Mouse (Mus musculus) gastrocnemius, postnatal 25 days (tissue): Measurements from ENCODE around the gene Tmem127. TPM values are rescaled to one million over a fixed set of nuclear protein-coding genes. Genes with fewer than 3 reads are reported as not detected.
"Not testable (repeated sequence)": the region's sequence is repeated elsewhere in the genome, so short reads cannot be mapped to it uniquely, and the experiment has no call there.

Source experiments
- DNase-seq: peaks from one replicate; pipeline ENCODE4 v3.0.0; 2022
- long read RNA-seq, 2 experiments: library from polyadenylated mRNA; stranded (forward); transcript quantifications; one replicate each; pipeline ENCODE4 v2.0.0; 2021
- total RNA-seq, 2 experiments: library from RNA; stranded (reverse); gene quantifications; 1 replicate in 1 of 2; 2 replicates in 1 of 2; pipeline ENCODE4 v1.2.3; 2021

Tmem127 gene
- 10 to 100 TPM; 22.2 to 23.6 TPM for total RNA-seq
- long read RNA-seq, experiment 1, full-length matches to known transcripts, result 2 of 9 reads
- long read RNA-seq, experiment 1, partial matches to known transcripts, result 0 of 9 reads
- long read RNA-seq, experiment 1, other reads (novel, unspliced or antisense), result 7 of 9 reads
- long read RNA-seq, experiment 2, partial matches to known transcripts, result 0 of 7 reads
- long read RNA-seq, experiment 2, other reads (novel, unspliced or antisense), result 7 of 7 reads

DNA sequence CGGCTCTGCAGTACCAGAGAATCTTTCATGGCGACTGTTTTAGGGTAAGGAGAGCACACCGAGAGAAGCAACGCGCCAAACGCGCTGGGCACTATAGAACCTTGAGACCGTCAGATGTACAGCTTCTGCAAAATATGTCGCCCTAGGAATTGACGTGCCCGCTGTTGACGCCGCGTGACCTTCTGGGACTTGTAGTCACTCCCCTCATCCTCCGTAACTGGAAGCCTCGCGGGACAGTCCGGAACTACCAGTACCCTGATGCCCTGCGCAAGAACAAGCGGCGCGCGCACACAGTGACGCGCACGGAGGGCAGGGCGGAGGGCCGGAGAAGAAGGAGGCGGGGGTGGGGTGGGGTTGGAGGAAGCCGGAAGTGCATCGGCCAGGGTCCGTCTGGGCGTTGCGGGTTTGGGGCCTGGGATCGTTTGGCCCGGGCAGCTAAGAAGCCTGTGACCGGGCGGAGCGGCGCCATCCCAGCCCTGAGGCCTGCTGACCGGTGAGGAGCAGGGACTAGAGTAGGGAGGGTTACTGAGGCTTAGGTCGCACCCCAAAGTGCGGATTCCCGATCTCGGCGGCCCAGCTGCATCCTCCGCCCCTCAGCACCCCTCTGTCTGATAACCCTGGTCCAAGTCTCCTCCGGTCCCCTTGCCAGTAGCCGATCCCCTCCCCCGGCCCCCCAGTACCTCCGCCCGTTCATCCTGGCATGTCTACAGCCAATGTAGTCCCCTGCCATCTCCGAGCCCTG is at the start of gene Tmem127, which contains the start of gene Ciao1:
Gene Tmem127 (plus strand): TSS at position 317 of the 742 bp plus-strand sequence.
Gene Ciao1 (minus strand): TSS at position 225 of the 742 bp plus-strand sequence.
- DNase-seq, result peak; percentile 98

DNA sequence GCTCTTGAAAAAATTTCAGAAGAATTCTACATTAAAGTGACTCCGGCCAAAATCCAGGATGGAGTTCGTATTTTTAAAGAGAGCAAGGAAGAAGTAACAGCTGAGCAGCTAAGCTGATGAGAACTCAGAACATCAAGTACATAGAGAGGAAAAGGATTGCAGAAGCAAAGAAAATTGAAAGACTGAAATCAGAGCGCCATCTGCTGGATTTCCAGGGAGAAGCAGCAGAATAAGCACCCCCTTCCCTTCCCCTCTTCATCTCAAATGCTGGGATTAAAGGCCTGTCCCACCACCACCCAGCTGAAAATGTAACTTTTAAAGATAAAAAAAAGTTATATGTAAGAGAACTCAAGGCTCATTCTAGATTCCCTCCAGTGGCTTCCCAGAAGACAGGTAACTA is 42.8 kb upstream of the Tmem127 start:
- DNase-seq, result no peak

DNA sequence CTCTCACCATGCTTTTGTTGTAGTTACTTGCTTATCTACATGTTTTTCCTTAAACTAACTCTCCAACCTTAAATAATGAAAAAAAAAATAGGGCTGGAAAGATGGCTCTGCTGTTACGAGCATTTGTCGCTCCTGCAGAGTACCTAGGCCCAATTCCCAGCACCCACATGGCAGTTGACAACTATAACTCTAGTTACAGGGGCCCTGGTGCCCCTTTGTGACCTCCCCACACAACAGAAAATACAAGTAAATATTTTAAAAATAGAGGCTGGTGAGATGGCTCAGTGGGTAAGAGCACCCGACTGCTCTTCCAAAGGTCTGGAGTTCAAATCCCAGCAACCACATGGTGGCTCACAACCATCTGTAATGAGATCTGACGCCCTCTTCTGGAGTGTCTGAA is 41.8 kb upstream of the Tmem127 start:
- DNase-seq, result not testable (repeated sequence)

DNA sequence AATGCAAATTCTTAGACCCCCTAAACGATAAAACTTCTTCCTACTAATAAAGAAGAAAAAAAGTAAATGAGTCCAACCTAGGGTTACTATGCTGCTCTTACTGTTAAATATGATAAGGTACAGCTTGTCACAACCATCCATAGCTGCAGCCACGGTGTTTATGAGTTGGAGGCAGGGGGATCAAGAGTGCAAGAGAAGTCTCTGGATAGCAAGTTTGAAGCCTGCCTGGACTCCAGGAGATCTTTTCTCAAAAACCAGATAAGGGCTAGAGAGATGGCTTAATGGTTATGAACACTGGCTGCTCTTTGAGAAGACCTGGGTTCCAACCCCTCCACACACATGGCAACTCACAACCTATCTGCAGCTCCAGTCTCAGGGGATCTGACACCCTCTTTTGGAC is 40.8 kb upstream of the Tmem127 start:
- no peak for DNase-seq

DNA sequence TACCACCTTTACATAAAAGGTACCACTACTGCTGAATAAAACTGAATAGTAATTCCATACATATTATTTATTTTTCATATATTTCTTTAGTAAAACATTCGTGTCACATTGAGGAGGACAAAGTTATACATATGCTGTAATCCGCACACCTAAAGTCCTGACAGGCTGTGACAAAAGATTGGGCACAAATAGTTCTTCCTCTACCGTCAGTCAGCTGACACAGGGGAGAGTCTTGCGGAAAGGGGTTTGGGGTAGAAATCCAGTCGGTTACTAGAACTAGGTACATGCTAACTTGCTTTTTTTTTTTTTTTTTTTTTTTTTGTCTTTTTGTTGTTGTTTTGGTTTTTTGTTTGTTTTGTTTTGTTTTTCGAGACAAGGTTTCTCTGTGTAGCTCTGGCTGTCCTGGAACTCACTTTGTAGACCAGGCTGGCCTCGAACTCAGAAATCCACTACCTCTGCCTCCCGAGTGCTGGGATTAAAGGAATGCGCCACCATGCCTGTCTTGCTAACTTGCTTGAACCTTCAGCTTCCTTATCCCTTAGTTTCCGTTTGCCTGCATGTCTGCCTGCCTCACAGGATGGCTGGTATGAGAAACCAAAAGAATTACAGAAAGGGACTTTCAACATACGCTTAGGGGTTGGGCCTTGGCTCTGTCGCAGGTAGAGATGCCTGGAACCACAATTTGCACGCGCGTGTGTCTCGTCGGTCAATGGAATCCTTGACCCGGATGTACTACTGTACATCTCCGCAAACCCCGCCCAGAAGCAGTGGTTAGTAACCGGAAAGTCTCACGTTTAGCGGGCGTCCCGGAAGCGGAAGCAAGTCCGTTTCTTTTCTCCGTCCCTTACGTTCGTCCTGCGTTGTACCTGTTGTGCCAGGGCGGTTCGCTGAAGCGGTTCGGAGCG is 39.9 kb upstream of the Tmem127 start, which contains the start of the genes 1810024B03Rik and Snrnp200:
Gene 1810024B03Rik (minus strand): TSS at position 734 of the 905 bp plus-strand sequence.
Gene Snrnp200 (plus strand): TSS at position 840 of the 905 bp plus-strand sequence.
- DNase-seq, result peak; percentile 90

DNA sequence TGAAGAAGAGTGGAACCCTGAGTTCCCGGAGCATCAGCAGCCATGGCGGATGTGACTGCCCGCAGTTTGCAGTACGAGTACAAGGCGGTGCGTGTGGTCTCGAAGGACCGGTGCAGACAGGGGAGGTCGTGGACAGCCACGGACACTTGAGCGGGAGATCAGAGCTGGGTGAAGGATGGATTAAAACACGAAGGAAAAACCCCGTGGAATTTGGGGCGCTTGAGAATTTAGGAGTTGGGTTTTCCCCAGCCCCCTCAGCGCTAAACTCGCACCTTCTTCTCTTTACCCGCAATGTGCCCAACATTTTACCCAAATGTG is 39.3 kb upstream of the Tmem127 start:
- no peak for DNase-seq

DNA sequence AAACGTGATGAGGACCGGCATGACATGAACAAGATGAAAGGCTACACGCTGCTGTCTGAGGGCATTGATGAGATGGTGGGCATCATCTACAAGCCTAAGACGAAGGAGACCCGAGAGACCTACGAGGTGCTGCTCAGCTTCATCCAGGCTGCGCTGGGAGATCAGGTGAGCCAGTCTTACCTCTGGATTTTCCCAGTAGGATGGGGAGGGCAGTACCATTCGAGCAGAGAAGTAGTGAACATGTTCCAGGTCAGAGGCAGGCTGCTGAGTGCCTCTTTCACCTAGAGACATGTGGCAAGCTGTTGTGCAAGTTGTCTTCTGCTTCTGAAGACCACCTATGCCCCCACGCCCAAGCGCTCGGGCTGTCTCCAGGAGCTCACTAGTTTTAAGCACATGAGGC is 37.0 kb upstream of the Tmem127 start:
- DNase-seq, result no peak

DNA sequence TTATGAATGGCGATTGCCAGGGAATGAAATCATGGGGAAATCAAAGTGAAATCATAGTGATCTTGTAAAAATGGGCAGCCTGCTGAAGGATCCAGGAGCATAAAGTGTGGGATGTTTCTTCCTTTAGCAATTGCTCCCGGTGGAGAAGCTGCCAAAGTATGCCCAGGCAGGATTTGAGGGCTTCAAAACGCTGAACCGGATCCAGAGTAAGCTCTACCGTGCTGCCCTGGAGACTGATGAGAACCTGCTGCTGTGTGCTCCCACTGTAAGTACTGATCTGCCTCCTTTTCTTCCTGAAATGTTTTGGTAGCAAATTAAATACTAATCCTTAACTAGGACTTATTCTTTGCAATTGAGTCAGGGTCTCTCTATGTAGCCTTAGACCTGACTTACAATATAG is 30.0 kb upstream of the Tmem127 start:
- no peak for DNase-seq

DNA sequence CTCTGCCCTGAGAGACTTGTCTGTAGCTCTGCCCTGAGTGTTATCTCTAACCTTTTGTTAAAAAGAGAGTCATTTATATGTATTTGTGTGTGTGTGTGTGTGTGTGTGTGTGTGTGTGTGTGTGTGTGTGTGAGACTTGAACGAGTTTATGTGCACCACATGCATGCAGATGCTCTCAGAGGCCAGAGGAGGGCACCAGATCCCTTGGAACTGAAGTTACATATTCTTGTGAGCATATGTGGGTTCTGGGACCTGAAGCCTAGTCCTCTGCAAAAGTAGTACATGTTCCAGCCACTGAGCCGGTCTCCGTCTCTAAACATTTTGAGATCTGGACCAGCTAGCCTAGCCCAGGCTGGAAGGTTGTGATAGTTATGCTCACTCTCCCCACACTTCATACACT is 22.4 kb upstream of the Tmem127 start:
- DNase-seq, result no peak

DNA sequence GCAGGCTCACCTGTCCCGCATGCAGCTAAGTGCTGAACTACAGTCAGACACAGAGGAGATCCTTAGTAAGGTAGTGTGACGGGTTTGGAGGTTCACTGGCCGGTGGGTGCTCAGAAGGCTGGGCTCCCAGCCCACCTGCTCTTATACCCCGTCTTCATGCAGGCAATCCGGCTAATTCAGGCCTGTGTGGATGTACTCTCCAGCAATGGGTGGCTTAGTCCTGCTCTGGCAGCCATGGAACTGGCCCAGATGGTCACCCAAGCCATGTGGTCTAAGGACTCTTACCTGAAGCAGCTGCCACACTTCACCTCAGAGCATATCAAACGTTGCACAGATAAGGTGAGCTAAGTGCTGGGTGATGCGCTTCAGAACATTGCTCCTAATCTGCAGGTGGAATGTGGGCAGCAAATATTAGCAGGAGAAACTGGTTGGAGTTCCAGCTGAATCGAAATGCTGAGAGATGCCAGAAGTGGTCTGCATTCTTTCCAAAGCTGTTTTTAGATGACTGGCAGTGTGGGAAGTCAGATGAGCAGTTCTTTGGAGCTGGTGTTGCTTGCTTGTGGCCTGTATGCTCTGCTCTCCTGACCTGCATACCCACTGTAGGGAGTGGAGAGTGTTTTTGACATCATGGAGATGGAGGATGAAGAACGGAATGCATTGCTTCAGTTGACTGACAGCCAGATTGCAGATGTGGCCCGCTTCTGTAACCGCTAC is 9.7 kb upstream of the Tmem127 start:
- no peak for DNase-seq

DNA sequence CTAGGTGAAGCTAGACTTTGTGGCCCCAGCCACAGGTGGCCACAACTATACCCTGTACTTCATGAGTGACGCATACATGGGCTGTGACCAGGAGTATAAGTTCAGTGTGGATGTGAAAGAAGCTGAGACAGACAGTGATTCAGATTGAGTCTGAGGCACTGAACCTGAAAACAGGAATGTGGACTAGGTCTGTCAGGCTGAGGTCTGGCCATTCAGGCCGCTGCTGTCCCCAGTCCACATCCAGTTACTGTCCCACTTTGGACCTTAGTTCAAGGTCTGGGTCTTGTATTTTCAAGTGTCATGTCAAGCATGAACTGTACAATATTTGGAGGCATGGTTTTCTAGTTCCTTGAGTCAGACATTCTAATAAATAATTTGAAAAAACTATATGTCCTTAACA is 7.6 kb upstream of the Tmem127 start:
- DNase-seq, result no peak

DNA sequence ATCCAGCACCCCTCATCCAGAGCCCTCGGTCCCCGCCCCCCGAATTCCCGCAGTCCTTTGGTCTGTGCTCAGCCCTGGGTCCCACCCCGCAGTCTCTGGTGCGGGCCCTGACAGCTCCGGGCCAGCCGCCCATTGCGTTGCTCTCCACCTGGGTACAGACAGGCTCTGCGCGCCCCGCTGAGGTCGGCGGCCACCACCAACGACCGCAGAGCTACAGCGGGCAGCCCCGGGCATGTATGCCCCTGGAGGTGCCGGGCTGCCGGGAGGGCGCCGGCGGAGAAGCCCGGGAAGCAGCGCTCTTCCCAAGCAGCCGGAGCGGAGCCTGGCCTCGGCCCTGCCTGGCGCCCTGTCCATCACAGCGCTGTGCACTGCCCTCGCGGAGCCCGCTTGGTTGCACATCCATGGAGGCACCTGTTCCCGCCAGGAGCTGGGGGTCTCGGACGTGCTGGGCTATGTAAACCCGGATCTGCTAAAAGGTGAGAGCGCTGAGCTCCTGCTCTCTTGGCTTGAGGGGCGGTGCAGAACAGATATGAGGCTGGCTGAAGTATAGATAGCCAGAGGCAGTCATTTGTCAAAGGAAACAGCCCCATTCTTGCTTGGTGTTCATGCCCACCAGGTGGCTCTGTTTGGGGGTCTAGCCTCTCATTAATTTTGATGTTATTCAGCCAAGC is 761 bp downstream of the Tmem127 start:
- peak; percentile 56 for DNase-seq

DNA sequence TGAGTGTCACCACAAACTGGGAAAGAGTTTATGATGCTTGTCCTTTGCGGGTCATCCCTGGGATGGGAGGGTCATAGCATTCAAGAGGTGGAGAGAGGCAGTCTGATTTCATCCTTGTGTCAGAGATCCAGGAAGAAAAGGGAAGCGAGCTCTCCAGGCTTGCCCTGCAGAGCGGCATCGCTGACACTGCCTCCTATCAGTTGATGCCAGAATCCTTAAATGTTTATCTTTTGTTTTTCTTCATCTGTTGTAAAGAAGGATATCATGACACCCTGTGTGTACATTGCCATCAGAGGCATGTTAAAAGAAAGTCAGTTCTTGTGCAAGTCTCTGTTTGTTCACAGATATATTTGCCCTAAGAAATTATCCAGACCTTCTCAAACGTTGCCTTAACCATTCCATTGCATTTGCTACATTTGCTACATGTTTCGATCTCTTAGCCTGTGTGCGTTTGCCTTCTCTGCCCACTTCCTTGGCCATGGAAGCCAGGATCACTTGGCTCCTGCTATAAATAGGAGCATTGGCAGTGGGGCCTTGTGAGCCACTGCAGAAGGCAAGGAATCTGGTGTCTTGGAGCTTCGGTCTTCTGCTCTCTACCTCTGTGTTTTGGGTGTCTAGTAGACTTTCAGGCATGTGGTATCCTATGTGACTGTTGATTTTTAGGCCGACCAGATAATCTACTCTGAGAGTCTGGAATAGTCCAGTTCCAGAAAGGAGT is 2.7 kb downstream of the Tmem127 start:
- DNase-seq, result peak; percentile 41

DNA sequence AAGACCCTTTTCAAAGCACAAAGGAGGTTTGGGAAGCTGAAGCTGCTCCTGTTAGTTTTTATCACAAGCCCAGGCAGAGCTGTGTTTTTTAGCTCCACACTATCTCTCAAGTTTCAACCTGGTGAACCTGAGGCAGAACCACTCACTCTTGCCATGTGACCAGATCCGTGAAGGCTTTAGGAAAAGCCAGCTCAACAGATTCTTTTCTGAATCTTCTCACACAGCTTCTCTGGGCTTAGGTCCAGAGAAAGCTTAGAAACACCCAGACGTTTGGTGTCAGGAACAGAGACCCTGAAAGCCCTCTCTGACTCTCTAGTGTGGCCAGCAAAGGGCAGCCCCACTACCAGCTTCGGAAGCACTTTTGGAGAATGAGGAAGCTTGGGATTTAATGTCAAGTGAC is 3.7 kb downstream of the Tmem127 start:
- DNase-seq, result no peak

DNA sequence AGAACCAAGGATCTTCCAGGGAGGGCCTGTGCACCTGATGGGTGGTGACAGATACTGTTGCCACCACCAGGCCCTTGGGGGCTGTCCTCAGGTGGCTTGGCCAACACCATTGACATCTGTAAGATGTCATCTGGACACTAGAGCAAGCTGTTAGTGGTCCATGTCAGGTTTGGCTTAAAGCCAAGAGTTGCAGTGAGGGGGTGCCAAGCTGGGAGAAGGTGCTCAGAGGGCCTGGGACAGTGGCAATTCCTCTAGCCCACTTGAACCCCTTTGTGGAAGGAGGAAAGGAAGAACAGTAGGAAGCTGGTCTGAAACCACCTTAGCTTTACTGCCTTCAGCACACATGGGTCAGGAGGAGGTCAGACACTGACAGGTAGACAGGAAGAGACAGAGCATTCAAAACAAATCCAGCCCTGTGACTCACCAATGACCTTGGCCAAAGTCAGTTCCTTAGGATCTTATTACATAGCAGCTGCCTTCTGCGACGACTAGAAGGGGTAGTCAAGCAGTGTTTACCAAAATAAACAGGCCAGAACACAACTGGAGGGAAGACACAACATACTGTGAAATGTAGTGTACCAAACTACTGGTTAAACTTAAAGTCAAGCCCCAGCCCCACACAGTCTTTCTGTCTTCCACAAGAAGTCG is 4.3 kb downstream of the Tmem127 start:
- DNase-seq, result peak; percentile 47

DNA sequence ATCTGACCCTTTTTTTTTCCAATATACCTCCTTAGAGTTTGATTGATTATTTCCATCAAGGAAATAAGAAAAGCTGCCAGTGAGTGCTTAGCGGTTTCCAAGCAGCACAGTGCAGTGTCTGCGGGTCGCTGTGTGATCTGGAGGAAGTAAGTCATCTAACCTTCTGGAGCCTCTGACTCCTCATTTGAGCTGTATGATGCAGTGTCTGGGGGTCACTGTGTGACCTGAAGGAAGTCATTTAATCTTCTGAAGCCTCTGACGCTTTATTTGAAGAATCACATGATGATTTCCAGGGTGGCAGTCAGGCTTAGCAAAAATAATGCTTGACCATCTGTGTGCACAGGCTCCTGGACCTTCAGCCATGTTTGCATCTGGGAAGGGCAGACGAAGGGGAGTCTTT is 5.1 kb downstream of the Tmem127 start:
- DNase-seq, result no peak

DNA sequence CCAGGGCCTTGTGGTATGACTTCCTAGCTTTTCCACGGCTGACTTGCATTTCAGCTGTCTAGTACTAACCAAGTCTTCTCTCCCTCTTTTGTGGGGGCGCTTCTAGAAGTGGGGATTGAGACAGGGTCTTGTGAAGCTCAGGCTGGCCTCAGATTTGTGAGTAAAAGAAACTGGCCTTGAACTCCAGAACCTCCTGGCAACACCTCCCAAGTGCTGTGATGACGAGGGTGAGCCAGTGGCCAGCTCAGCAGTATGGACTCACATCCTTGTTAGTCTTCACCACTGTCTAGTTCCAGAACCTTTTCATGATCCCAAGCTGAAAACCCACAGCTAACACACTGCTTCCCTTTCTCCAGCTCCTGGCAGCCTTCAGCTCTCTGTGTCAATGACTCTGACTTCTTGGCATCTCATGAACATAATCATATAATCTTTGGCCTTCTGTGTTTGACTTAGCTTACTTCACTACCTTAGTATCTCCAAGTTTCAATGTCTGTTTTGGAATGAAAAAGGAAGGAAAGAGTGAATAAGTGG is 7.0 kb downstream of the Tmem127 start:
- DNase-seq, result no peak

DNA sequence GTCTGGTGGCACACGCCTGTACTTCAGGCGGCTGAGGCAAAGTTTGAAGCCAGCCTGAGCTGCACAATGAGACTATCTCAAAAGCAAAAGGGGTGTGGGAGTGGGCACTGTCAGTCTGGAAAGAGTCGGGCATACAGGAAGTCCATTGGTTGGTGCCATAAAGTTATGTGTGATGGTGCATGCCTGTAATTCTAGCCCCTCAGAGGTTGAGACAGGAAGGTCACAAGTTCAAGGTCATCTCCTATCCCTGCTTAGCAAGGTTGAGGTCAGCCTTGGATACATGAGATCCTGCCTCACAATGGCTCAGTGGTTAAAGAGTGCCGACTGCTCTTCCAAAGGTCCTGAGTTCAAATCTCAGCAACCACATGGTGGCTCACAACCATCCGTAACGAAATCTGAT is 7.6 kb downstream of the Tmem127 start:
- no peak for DNase-seq

DNA sequence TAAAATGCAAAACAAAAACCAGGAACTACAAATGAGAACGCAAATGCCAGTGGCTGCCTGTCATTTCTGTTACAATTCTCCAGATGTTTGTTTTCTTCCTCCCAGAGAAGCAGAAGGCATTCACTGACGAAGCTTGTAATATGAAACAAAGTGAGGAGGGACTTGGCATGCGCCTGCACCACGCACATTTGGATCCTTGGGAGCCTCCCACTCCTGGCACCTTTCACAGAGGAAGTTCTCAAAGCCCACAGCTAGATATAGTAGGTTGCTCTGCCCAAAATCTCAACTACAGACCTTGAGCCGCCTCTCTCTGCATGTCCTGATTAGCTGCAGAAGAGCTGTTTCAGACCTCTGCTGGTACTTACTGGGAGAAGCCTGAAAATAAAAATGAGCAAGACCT is 11.6 kb downstream of the Tmem127 start:
- no peak for DNase-seq

DNA sequence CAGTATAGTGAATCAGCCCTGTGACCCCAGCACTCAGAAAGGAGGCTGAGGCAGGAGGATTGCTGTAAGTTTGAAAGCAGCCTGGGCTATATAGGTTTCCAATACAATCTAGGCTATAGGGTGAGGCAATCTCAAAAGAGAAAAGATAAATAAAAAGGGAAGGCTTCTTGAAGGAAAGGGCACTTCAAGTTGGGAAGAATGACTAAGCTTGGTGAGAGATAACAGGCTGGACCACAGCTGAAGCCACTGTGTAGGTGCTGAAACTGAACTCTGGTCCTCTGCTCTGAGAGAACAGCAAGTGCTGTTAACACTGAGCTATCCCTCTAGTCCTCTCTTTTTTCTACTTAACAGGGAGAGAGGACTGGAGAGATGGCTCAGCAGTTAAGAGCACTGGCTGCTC is 14.8 kb downstream of the Tmem127 start:
- no peak for DNase-seq
